Mouse (Mus musculus): ENCODE results near the gene Prr5l.

Prr5l gene

GRCm38 (mm10) chr2:101882998-101883397 lies at the start of gene Prr5l:
TSS of gene Prr5l (minus strand) at chr2:101883027.
- DNase-seq (ENCODE audit: low read depth, low spot score) = peak; percentile 47

DNA sequence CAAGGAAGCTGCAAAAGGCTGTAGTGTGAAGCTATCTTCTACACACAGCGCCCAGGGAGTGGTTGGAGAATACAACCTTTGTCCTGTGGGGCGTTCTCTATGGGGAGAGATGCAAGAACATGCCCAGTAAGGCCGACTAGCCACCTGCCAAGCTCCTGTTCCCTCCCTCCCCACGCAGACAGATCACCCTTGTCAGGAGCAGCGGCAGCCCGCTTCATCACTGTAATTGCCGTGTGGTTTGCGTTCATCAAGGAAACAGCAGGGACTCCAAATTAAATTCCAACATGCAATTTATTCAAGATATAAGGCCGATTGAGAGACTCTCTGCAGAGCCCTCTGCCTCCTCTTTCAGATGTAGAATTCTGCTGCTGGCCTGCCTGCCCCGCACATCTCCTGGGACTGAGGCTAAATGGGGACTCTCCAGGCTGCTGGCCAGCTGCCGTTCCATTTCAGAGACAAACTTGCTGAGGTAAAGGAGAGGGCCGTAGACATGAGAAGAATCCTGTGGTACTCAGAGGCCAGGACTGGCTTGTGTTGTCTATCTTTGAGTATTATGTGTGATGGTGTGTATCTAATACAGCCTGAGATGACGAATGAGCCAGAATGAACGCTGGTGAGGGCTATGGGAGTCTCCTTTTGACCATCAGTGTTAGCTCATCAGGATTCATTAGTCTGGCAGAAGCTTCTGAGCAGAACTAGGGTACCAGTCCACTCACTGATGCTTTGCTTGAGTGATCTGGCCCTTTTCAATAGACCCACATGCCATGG lies 49.5 kb upstream of the Prr5l start:
- DNase-seq (ENCODE audit: low read depth, low spot score) = no peak

DNA sequence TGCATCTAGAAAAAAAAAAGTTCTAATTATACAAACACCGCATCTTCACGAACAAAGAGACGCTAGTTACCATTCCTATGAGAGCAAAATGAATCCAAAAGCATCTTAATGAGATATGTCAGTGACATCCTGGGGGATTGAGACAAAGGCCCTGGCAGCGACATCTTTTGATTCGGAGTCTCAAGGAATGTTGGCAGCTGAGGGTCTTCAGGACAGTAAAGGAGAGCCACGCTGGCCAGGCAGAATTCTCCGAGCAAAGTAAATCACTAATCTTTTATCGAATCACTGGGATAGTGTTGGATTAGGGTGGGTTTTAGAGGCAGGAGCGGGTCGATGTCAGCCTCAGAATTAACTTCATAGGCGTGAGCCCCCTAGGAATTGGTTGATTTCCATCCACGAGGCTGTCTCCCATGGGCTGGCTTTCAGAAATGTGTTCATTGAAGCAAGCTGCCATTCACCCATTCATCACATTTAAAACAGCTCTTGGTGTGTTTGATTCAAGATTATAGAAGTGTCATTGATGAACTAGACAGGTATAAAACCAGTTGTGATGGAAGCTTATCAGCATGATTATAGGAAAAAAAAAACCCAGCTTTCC lies 42.9 kb upstream of the Prr5l start:
- no peak for DNase-seq (ENCODE audit: low read depth, low spot score)

GRCm38 (mm10) chr2:101925183-101925582 lies 42.4 kb upstream of the Prr5l start:
- no peak for DNase-seq (ENCODE audit: low read depth, low spot score)

DNA sequence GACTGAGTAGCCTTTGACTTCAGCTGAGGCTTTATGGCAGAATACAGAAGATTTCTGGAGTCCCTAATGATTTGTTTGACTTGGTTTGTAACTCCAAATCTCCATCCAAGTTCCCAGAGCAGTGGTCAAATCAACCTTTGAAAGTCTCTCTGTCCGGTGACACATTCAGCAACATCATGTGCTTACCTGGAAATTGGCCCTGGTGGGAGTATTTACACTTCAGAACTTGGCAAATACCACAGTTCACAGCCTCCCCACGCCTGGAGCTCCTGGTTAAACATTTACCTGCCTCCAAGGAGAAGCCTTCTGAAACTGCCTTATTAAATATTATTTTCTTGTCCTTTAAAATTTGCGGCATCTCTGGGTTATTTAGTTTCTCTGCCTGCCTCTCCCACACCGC lies 40.4 kb upstream of the Prr5l start:
- DNase-seq (ENCODE audit: low read depth, low spot score) = no peak

GRCm38 (mm10) chr2:101922302-101922701 lies 39.5 kb upstream of the Prr5l start:
- DNase-seq (ENCODE audit: low read depth, low spot score) = no peak

GRCm38 (mm10) chr2:101920136-101920554 lies 37.3 kb upstream of the Prr5l start:
- peak; percentile 15 for DNase-seq (ENCODE audit: low read depth, low spot score)

DNA sequence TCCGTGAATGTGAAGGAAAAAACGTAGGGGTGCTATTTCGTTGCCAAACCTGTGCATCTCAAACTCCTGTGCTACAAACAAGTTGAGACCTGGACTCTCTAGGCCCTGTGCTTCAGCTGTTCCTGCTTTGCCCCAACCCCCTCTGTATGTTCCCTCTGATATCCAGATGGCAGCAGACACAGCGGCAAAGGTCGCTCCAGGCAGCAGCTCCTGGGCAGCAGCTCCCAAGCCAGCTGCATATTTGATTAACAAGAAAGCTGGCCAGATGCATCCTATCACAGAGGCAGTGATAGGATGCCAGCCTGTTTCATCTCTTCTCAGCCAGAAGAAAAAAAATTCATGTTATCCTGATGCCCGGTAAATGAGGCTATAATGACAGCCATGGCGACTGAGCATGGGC lies 35.7 kb upstream of the Prr5l start:
- DNase-seq (ENCODE audit: low read depth, low spot score) = no peak

GRCm38 (mm10) chr2:101909326-101910080 lies 26.7 kb upstream of the Prr5l start:
- no peak for DNase-seq (ENCODE audit: low read depth, low spot score)

DNA sequence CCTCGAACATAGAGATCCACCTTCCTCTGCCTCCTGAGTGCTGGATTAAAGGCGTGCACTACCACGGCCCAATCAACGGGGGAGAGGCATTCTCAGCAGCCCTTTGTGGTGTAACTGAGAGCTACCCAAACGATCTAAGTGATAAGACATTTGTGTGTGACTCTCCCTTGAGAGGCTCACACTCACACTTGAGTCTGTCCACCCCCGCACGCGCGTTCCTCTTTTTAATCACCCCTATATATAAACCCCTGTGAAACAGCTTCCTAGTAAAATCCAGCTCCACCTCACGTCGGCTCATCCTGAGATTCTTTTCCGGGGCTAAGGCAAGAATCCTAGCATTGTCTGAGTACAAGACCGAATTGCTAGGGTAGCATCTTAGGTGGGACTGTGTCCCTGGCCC lies 25.9 kb upstream of the Prr5l start:
- DNase-seq (ENCODE audit: low read depth, low spot score) = no peak

DNA sequence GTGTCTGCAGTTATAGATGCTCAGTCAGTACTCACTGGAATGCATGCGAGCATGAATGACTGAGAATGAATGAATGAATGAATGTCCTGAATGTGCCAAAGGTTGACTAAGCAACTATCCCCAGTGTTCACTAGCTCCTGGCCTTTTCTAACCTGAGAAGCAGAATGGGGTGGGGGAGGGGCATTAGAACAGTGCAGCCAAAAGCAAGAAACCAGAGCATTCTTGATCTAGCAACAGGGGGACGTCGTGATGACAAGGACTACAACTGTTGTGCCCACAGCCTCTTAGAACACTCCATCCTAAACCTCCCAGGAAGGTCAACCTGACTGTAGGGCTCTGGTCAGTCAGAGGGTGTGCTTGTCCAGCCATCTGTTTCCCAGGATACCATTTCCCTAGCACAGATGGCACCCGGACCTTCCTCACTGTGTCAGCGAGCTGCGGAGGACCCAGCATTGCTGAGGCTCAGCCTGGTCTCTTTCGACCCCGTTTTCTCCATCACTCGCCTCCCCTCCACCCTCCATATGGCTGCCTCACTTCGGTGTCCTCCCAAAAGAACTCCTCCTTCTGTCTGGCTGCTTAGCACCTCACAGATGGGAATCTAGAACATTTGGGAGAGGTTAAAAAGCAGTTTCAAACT lies 24.7 kb upstream of the Prr5l start:
- no peak for DNase-seq (ENCODE audit: low read depth, low spot score)

DNA sequence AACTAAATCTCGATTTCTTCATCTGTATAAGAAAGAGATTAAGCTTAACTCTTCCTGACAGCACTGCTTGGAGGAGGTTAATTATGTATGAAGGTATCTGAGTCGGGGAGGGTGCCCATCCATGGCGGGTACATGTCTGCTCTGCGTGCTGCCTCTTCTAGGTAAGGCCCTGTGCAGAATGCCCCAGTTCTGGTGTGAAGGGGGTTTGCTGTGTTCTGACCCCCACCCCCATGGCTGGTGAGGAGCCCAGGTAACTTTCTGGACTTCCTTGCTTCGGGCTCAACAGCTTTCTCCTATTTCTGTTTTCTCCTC lies 23.5 kb upstream of the Prr5l start:
- no peak for DNase-seq (ENCODE audit: low read depth, low spot score)

GRCm38 (mm10) chr2:101905534-101906378 lies 22.9 kb upstream of the Prr5l start:
- peak; percentile 90 for DNase-seq (ENCODE audit: low read depth, low spot score)

- DNase-seq (ENCODE audit: low read depth, low spot score) = no peak
Measured at GRCm38 (mm10) chr2:101902196-101902595, 19.4 kb upstream of the Prr5l start.

DNA sequence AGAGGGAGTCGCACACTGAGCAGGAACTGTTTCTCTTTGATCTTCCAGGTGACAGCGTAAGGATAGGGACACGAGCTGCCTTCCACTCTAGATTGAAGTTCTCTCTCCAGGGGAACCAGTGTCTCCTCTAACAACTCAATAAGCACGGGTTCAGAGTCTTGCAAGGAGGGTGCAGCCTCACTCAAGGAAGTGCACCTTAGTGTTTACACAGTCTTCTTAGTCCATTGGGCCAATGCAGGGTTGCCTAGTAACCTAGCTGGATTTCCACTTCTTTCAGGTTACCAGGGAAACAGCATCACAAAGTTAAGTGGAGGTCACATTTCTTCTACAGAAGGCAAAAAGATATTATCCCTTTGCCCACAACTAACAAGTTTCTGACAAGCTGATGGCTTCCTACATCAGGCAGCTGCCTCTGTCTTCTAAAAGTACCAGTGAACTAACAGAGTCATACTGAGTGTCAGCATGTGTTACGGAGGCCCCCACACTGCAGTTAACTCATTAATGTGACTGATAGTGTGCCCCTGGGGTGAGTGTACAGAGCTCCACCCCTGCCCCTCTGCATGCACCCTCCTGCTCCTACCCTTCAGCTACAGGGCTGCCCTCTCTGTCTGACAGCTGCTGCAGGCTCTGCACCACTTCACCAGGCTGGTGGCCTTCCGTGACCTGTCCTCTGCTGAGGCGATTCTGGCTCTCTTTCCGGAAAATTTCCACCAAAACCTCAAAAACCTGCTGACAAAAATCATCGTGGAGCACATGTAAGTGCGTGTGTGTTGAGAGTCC lies 13.8 kb upstream of the Prr5l start:
- DNase-seq (ENCODE audit: low read depth, low spot score) = no peak

- DNase-seq (ENCODE audit: low read depth, low spot score) = no peak
Measured at GRCm38 (mm10) chr2:101894126-101894525, 11.3 kb upstream of the Prr5l start.

DNA sequence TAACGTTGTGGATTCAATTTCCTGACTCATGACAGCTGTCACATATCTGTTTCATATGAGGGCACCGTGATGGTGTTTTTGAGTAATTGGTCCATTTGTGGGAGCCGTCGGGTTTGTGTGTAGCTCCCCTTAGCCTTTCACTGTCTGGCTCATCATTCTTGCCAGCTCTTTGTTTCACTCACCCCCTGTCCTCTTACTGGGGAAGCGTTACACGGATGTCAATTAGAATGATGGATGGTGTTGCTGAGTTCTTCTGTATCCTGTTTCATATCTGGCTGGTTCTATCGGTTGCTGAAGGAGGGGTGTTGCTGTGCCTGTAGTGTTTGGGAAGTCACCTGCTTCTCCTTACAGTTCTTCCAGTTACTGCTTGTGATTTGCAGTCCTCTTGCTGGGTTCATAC lies 8.3 kb upstream of the Prr5l start:
- peak; percentile 52 for DNase-seq (ENCODE audit: low read depth, low spot score)

- no peak for DNase-seq (ENCODE audit: low read depth, low spot score)
Measured at GRCm38 (mm10) chr2:101888886-101889285, 6.1 kb upstream of the Prr5l start.

DNA sequence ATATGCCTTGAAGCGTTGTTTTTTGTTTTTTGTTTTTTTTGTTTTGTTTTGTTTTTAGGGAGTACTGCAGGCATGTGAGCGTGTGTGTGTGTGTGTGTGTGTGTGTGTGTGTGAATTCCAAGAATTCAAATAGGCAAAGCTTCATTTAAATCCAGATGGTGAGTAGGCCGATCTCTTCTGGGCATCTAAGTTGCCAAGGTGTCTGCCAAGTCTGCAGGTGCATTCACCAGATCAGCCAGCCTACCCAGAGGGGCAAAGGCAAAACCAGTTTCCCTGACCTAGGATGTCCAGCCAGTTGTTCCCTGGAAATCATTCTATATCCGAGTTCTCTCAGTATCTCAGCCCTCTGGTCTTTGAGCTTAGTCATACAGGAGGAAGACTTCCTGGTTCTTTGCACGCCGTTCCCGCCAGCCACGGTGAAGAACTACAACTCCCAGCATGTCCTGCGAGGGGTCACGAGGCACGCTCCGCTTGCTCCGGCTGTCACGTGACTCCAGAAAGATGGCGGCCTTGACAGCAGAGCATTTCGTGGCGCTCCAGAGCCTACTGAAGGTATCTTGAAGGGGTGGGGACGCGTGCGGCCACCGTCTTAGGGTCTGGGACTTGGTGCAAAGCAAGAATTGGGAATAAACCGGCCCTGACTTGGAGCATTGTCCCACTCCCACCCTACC lies 3.1 kb upstream of the Prr5l start, which contains the start of gene Commd9:
Gene Commd9 (plus strand): TSS at position 480 of the 671 bp plus-strand sequence.
- DNase-seq (ENCODE audit: low read depth, low spot score) = peak; percentile 91

DNA sequence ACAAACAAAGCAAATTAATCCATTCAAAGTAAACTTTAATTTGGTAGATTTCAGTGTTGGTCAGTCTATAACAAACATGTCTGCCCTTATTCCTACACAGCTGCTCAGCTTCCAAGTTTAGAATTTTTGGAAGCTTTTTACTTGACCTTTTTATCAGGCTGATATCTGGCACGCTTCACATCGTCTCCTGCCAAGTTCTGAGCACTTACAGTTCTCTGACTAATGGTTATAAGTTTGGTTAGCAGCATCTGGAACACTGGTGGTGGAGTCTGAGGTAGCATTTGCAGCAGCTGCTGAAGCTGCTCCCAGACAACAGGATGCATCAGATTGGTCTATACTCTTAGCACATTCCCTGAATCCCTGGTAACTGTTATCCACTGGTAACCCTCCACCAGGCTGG lies 1.5 kb upstream of the Prr5l start:
- no peak for DNase-seq (ENCODE audit: low read depth, low spot score)
